Comparison of ENCODE assay signal across 23 mouse cellular contexts in genomic region chr11:77297246-77297645, GRCm38 (mm10).
DNase-seq lines count a peak whose midpoint lies in the region; ATAC-seq lines count a peak whose summit lies in the region.
"Had no signal": no experiment of that assay in that cellular context is flagged by ENCODE, and none has a peak within 500 bp of the region (broad histone marks: within the 10 kb centered on the region; RNA-seq: fewer than 3 reads in every experiment).

No protein-coding gene starts in this region.

- H3K27me3 ChIP-seq in liver, embryonic 11.5 days (replicated peaks; ENCODE audit: control insufficient read depth, insufficient read depth, low read length), result no peaks in the 10 kb centered on the region
- H3K27me3 ChIP-seq in liver, embryonic 12.5 days (replicated peaks), result no peaks in the 10 kb centered on the region
- H3K27me3 ChIP-seq in embryonic facial prominence, embryonic 10.5 days (replicated peaks; ENCODE audit: low read depth, poor library complexity, severe bottlenecking), result no peaks in the 10 kb centered on the region
- H3K27me3 ChIP-seq in kidney, embryonic 14.5 days (ENCODE audit: control insufficient read depth, insufficient read depth, low read length), result no peaks in the 10 kb centered on the region
- H3K27me3 ChIP-seq in limb, embryonic 10.5 days (ENCODE audit: low read depth, poor library complexity, severe bottlenecking), result no peaks in the 10 kb centered on the region
- H3K27me3 ChIP-seq: heart, embryonic 12.5 days; limb, embryonic 13.5 days; midbrain, embryonic 15.5 days; neural tube, embryonic 12.5 days had no signal

- no peaks in the 10 kb centered on the region for H3K4me1 ChIP-seq in liver, embryonic 11.5 days (replicated peaks; ENCODE audit: control insufficient read depth, insufficient read depth, low read length)
- no peaks in the 10 kb centered on the region for H3K4me1 ChIP-seq in liver, embryonic 12.5 days
- peaks cover 25% of the 10 kb centered on the region for H3K4me1 ChIP-seq in embryonic facial prominence, embryonic 10.5 days
- no peaks in the 10 kb centered on the region for H3K4me1 ChIP-seq in kidney, embryonic 14.5 days (ENCODE audit: control insufficient read depth, insufficient read depth, low read length)
- peaks cover 23% of the 10 kb centered on the region for H3K4me1 ChIP-seq in limb, embryonic 10.5 days
- H3K4me1 ChIP-seq: midbrain, embryonic 15.5 days; neural tube, embryonic 12.5 days had no signal

- H3K27ac ChIP-seq in liver, embryonic 11.5 days (ENCODE audit: low read depth, low read length), result peak overlapping the region; percentile 38; the same call in 1 of the 2 replicates
- no peak overlapping the region for H3K27ac ChIP-seq in liver, embryonic 12.5 days
- no peak overlapping the region for H3K27ac ChIP-seq in embryonic facial prominence, embryonic 10.5 days (replicated peaks)
- H3K27ac ChIP-seq in kidney, embryonic 14.5 days (ENCODE audit: low read depth, low read length), result 0 out of 2 replicates have a peak overlapping the region, but pooled peaks have one; percentile 24
- H3K27ac ChIP-seq in limb, embryonic 10.5 days, result peak overlapping the region; percentile 76
- H3K27ac ChIP-seq: gastrocnemius, adult 2 months; hindbrain, postnatal 0 days; layer of hippocampus, adult 2 months; limb, embryonic 13.5 days; liver, embryonic 14.5 days; midbrain, embryonic 15.5 days; neural tube, embryonic 12.5 days had no signal

- H3K36me3 ChIP-seq in liver, embryonic 11.5 days (ENCODE audit: control insufficient read depth, insufficient read depth, low read length), result no peaks in the 10 kb centered on the region
- no peaks in the 10 kb centered on the region for H3K36me3 ChIP-seq in liver, embryonic 12.5 days
- 0 out of 2 replicates have a peak, but pooled peaks cover 2% of the 10 kb centered on the region for H3K36me3 ChIP-seq in embryonic facial prominence, embryonic 10.5 days (replicated peaks)
- H3K36me3 ChIP-seq in kidney, embryonic 14.5 days (ENCODE audit: control insufficient read depth, insufficient read depth, low read length), result no peaks in the 10 kb centered on the region
- H3K36me3 ChIP-seq in limb, embryonic 10.5 days, result peaks cover 3% of the 10 kb centered on the region; the same call in 1 of the 2 replicates
- H3K36me3 ChIP-seq: heart, embryonic 12.5 days; limb, embryonic 13.5 days; midbrain, embryonic 15.5 days; neural tube, embryonic 12.5 days had no signal

- H3K4me2 ChIP-seq in liver, embryonic 11.5 days, result no peak overlapping the region
- H3K4me2 ChIP-seq in liver, embryonic 12.5 days, result no peak overlapping the region
- no peak overlapping the region for H3K4me2 ChIP-seq in kidney, embryonic 14.5 days (replicated peaks; ENCODE audit: low read depth, low read length)
- H3K4me2 ChIP-seq: heart, embryonic 12.5 days; limb, embryonic 13.5 days; lung, embryonic 14.5 days; midbrain, embryonic 15.5 days; neural tube, embryonic 12.5 days had no signal

- H3K9me3 ChIP-seq in liver, embryonic 11.5 days (ENCODE audit: control insufficient read depth, low read length), result no peaks in the 10 kb centered on the region
- no peaks in the 10 kb centered on the region for H3K9me3 ChIP-seq in liver, embryonic 12.5 days (replicated peaks)
- no peaks in the 10 kb centered on the region for H3K9me3 ChIP-seq in embryonic facial prominence, embryonic 10.5 days
- no peaks in the 10 kb centered on the region for H3K9me3 ChIP-seq in kidney, embryonic 14.5 days (ENCODE audit: control insufficient read depth, low read length)
- H3K9me3 ChIP-seq in limb, embryonic 10.5 days (replicated peaks), result no peaks in the 10 kb centered on the region
- H3K9me3 ChIP-seq: heart, embryonic 12.5 days; limb, embryonic 13.5 days; midbrain, embryonic 15.5 days; neural tube, embryonic 12.5 days had no signal

- DNase-seq in liver, embryonic 11.5 days (ENCODE audit: low spot score), result no peak
- DNase-seq in embryonic facial prominence, embryonic 10.5 days (ENCODE audit: low spot score), result peak; percentile 25
- peak; percentile 45 for DNase-seq in limb, embryonic 10.5 days (ENCODE audit: low spot score)
- DNase-seq in frontal cortex, postnatal 36 days (ENCODE audit: low spot score in 2 of 2), result no peak
- DNase-seq: adrenal gland, postnatal 25 days; cerebellum, adult 9-10 months; gastrocnemius, adult 2 months; heart, postnatal 14 days; lung, embryonic 14.5 days; thymus, postnatal 4 days had no signal

- WGBS in liver, embryonic 11.5 days, result 78% methylated on average over 1 of the region's 1 CpGs
- WGBS in liver, embryonic 12.5 days (ENCODE audit: insufficient replicate concordance), result 81% methylated on average over 1 of the region's 1 CpGs
- WGBS in embryonic facial prominence, embryonic 10.5 days, result 66% methylated on average over 1 of the region's 1 CpGs
- WGBS in kidney, embryonic 14.5 days, result 55% methylated on average over 1 of the region's 1 CpGs
- WGBS in limb, embryonic 10.5 days, result 30% methylated on average over 1 of the region's 1 CpGs

- ATAC-seq in liver, embryonic 11.5 days (replicated peaks; ENCODE audit: low FRiP score), result no peak
- ATAC-seq in liver, embryonic 12.5 days, result no peak
- ATAC-seq in kidney, embryonic 14.5 days (ENCODE audit: low FRiP score, low TSS enrichment), result no peak
- ATAC-seq in megakaryocyte-erythroid progenitor cell, adult 5-6 weeks (replicated peaks; ENCODE audit: low FRiP score, low TSS enrichment, poor library complexity, severe bottlenecking), result no peak
- ATAC-seq in inflammation-experienced regulatory T-cells, adult 6 months, result no peak
- ATAC-seq: CD4-positive, CD25-positive, alpha-beta regulatory T cell, adult 4 months; hindbrain, postnatal 0 days; intestine, postnatal 0 days; midbrain, embryonic 15.5 days had no signal

- no peak overlapping the region for H3K4me3 ChIP-seq in liver, embryonic 11.5 days (ENCODE audit: low read depth, low read length)
- H3K4me3 ChIP-seq in liver, embryonic 12.5 days, result no peak overlapping the region
- H3K4me3 ChIP-seq in embryonic facial prominence, embryonic 10.5 days, result no peak overlapping the region
- H3K4me3 ChIP-seq in kidney, embryonic 14.5 days (ENCODE audit: low read length), result no peak overlapping the region
- no peak overlapping the region for H3K4me3 ChIP-seq in limb, embryonic 10.5 days
- H3K4me3 ChIP-seq: gastrocnemius, adult 2 months; heart, embryonic 12.5 days; layer of hippocampus, adult 2 months; limb, embryonic 13.5 days; midbrain, embryonic 15.5 days; neural tube, embryonic 12.5 days had no signal

- H3K9ac ChIP-seq in liver, embryonic 11.5 days (ENCODE audit: low read depth, low read length), result no peak overlapping the region
- H3K9ac ChIP-seq in liver, embryonic 12.5 days, result no peak overlapping the region
- no peak overlapping the region for H3K9ac ChIP-seq in kidney, embryonic 14.5 days (ENCODE audit: low read depth, low read length)
- H3K9ac ChIP-seq: heart, embryonic 12.5 days; limb, embryonic 13.5 days; liver, embryonic 14.5 days; lung, embryonic 14.5 days; midbrain, embryonic 15.5 days; neural tube, embryonic 12.5 days had no signal

Comparison
In these comparisons a context has a peak if more than half of its experiments do, and no peak if none do; other contexts are left out.
1. H3K27ac ChIP-seq: peak in liver, embryonic 11.5 days (single experiment), kidney, embryonic 14.5 days (single experiment) and limb, embryonic 10.5 days (single experiment); none in liver, embryonic 12.5 days (single experiment) and embryonic facial prominence, embryonic 10.5 days (single experiment).
2. DNase-seq: peak in embryonic facial prominence, embryonic 10.5 days (single experiment) and limb, embryonic 10.5 days (single experiment); none in liver, embryonic 11.5 days (single experiment) and frontal cortex, postnatal 36 days (0 of 2).